Mouse (Mus musculus): ENCODE results near the gene Phactr3.

DNA sequence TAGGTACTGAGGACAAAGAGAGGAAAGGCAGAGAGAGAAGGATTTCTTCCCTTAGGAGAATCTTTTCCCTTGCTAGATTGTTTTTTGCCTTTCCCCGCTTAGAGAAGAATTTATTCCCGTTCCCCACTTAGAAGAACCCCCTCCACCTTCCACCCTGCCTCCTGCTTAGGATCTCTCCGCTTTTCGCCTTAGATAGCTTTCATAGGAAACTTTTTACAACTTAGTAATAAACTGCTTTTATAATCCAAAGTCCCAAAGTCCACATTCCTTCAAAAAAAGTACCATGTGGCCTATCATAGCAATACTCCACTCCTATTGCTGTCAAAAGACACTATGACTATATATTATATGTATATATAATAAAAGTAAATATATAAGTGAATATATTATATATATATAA, 223.8 kb downstream of the Phactr3 start:
- TF ChIP-seq POLR2A (IDR thresholded peaks at IDR 0.05; ENCODE audit: insufficient read depth, low read depth, low read length) (no peak), CTCF (IDR thresholded peaks at IDR 0.05) (no peak)

Measured in heart, adult 2 months (tissue).